Mouse (Mus musculus) thymus, adult 2 months (tissue): Measurements from ENCODE around the gene Rbfox3.

ENCODE experiments used
- CTCF ChIP-seq: fragments of 200-500 bp; IDR thresholded peaks from 2 replicates; pipeline ENCODE4 v1.5.1; 2012; ENCODE audit warnings: mild to moderate bottlenecking, control low read depth, low read length, moderate library complexity, borderline replicate concordance; ENCODE audit not compliant: control insufficient read depth, poor library complexity, insufficient read depth; ENCODE audit errors: extremely low read depth
- POLR2A ChIP-seq: fragments of 200-500 bp; IDR thresholded peaks from 2 replicates; pipeline ENCODE4 v1.6.1; 2012; ENCODE audit warnings: mild to moderate bottlenecking, low read length, control low read depth, moderate library complexity; ENCODE audit not compliant: control insufficient read depth, poor library complexity, insufficient read depth; ENCODE audit errors: extremely low read depth

- TF ChIP-seq POLR2A (no peak), CTCF (no peak)
Measured at GRCm38 (mm10) chr11:118740001-118740400, 171.4 kb downstream of the Rbfox3 start.
